Mouse (Mus musculus) liver, embryonic 14.5 days (tissue): ENCODE results near the gene Dennd1c.

Experiments
- CTCF ChIP-seq: IDR thresholded peaks from 2 replicates; pipeline ENCODE4 v1.5.1; 2016; ENCODE audit warnings: antibody characterized with exemption, low read depth, control low read depth
- EP300 ChIP-seq: IDR thresholded peaks from 2 replicates; pipeline ENCODE4 v1.6.1; 2016; ENCODE audit warnings: antibody characterized with exemption, low read depth

- TF ChIP-seq CTCF (no peak), EP300 (no peak)
Observed at GRCm38 (mm10) chr17:57105181-57106034, 27.1 kb upstream of the Dennd1c start, which contains the start of gene Tnfsf9.
